Mouse (Mus musculus): ENCODE data around the gene Drd2. TPM values are rescaled to one million over a fixed set of nuclear protein-coding genes. Genes with fewer than 3 reads are reported as not detected.

The Drd2 gene
- total RNA-seq, 4 experiments from 2014 or later, result 0.57 to 1.4 (median 0.84) TPM

DNA sequence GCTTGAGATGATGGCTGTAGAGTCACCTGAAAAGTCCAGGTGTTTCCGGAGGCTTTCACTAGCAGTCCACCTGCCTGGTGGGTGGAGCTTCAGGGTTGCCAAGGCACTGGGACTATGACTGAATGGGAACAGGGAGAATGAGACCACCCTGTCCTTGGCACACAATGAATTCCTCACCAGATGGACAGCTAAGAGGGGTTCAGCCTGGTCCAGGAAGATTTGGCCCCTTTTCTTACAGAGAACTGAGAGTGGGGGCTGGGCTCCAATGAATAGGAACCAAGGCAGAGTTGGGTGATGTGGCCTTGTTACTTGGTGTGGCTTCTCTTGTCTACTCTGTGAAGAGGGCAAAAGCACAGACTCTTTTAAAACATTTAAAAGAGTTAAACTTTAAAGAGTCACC is 112.0 kb downstream of the Drd2 start:
- DNase-seq (ENCODE audit: low spot score), result no peak

DNA sequence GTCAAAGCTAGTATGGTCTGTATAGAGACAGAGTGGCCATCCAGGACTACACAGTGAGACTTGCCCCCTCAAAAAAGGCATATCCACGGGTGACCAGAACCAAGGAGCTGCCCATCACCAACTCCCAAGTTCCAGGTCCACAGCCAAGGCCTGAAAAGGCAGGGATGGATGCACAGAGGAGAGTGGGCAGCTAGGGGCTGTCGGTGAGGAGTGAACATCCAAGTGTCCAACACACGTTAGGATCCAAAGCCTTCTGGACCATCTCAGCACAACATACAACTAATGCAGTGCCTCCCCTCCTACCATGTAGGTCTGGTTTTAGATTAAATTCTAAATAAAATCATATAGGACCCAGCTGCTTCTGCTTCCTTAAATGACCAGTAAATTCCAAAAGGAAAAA is 115.7 kb downstream of the Drd2 start:
- no peak for DNase-seq (ENCODE audit: low spot score)

Other genes starting within 250 kb of the Drd2 start
- gene Gm4894, start 90.1 kb upstream of the Drd2 start, total RNA-seq (2022), result not detected
- gene Ankk1, start 86.4 kb downstream of the Drd2 start, total RNA-seq (2022), result not detected
- 10 to 100 TPM in 3 of 4 experiments, 1 to 10 TPM in 1; 8.2 to 14.1 (median 10.8) TPM for gene Ttc12, start 145.6 kb downstream of the Drd2 start, total RNA-seq (2022)

All from heart, adult 8-10 months (tissue).